Mouse (Mus musculus): Measurements from ENCODE around the gene Iqgap1. TPM values are rescaled to one million over a fixed set of nuclear protein-coding genes. Genes with fewer than 3 reads are reported as not detected.
A peak's percentile ranks its signal among the peaks of the same experiment; 100 is the strongest.

Iqgap1 gene
- polyA plus RNA-seq (2012; rRNA removed), result 48.9 and 54.4 TPM in 2 replicates

DNA sequence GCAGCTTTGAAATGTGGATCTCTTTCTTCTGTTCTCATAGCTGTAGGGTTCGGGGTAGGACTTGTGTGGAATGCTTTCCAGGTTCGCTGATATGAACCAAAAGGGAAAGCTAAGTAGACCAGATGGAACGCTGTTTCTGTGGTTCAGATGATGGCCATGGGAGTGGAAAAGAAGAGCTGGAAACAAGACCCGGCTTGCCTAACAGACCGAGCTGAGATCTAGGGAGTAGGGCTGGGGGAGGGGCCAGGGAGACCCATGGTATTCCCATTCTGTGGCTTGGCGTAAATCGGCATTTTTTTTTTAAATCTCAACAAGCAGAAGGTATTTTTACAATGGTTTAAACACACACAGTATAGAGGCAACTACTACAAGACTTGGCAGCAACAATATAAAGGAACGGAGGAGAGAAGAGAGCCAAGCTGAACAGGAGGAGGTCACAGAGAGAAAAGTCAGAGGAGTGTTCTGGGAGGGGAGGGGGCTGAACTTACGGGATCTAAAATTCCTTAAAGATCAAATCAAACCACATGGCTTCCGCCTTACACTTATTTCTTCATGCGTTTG lies at the start of gene Iqgap1:
Iqgap1 (minus strand) TSS at position 132 of the 561 bp plus-strand sequence.
- no peak for DNase-seq (ENCODE audit: low read depth)

DNA sequence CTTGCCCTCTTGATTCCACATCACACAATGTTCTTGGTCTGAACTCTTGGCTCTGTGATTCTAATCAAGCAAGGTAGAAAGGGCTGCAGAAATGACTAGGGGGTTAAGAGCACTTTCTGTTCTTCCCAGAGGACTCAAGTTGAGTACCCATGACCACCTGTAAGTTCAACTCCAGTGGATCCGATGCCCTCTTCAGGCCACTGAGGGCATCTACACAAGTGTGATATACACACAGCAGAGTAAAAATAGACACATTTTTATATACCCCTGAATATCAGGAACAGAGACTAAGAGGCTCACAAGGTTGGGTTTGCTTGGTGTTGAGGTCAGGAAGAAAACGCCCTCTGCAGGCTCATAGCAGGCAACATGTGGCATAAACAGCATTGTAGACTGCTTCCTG lies 47.9 kb upstream of the Iqgap1 start:
- no peak for DNase-seq (ENCODE audit: low read depth)

DNA sequence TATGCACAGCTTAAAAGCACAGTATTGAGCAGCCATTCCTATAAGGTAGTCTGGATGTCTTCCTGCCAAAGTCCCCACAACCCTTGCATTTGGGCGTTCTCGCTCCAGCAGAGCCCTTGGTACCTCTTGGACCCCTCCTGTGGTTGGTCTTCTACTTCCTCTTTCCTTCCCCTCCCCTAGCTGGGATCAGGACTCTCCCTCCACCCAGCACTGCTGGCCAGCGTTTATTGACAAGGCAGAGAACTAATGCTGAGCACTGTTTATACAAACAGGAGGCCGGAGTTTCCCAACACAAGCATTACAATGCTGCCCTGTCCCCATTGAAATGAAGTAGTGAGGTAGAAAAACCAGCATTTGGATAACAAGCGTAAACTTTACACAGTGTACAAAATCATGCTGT lies 47.3 kb upstream of the Iqgap1 start:
- no peak for DNase-seq (ENCODE audit: low read depth)

DNA sequence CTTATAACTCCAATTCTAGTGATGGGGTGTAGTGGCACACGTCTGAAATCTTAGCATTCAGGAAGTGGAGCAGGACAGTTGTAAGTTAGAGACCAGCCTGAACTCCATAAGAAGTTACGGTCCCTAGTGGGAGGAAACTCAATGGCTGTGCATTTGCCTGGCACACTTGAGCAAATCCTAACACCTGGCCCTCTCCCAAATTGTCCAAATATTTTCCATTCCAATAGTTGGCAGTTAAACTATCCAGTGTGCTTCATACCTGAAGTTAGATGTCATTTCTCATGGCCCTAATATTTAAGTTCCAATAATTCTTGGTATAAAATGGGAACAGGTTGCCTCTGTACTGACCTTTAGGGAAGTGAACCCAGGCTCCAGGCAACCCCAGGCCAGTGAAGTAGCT lies 42.9 kb upstream of the Iqgap1 start:
- no peak for DNase-seq (ENCODE audit: low read depth)

DNA sequence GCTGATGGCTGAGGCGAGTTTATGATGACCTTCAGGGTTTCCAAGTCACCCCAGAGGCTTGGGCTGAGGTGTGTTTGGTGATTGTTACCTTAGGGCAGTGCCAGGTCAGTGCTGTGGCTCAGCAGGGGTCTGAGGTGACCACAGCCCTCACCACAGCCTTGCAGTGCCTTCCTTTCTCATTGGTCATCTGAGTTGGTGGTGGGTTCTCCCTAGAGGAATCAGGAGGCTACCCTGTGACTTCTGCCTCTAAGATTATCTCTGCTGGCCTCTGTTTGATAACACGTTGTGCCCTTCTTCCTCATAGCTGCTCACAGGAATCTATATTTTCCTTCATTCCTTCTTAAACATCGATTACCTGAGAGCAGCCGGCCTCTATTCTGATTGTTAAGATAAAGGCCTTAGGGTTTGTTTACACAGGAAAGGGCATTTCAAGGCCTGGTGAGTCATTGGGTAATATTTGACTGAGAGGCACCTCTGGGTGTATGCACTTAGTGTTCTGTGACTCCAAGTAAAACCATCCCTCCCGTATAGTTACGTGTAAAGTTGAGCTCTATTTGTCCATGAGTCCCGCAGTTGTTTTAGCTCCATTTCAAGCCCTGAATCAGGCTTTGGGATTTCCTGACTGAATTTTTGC lies 40.9 kb upstream of the Iqgap1 start:
- no peak for DNase-seq (ENCODE audit: low read depth)

DNA sequence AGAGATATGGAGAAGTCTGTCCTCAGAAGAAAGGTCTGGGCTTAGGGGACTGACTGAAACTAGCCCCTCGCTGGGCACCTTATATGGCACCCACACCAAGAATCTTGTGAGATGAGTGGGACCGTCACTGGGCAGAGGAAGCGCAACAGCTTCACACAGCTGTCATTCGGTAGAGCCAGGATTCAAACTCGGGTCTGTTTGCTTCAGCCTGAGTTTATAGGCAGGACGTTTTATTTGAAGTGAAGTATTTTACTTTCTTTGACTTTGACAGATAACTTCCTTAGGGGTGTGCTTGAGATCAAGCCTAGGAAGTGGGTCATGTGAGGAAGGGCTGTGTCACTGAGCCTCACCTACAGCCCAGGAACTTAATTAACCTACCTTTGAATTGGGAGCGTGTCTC lies 39.7 kb upstream of the Iqgap1 start:
- no peak for DNase-seq (ENCODE audit: low read depth)

DNA sequence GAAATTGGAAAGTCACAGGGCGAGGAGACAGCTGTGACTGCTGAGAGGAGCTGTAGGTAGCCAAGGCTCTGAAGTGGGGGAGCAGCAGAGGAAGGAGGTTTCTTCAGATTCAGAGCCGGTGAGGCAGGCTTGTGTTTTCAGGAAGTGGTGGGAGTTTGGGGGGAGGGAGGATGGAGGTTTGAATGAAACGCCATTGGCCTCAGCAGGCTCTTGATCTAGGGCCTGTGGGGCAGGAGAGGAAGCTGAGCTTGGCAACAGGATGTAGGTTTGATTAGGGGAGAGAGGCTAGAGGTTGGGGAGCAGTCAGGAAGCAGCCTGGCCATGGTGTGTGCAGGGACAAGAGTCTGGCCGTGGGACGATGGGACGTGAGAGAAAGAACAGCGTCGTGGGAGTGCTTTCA lies 39.1 kb upstream of the Iqgap1 start:
- no peak for DNase-seq (ENCODE audit: low read depth)

DNA sequence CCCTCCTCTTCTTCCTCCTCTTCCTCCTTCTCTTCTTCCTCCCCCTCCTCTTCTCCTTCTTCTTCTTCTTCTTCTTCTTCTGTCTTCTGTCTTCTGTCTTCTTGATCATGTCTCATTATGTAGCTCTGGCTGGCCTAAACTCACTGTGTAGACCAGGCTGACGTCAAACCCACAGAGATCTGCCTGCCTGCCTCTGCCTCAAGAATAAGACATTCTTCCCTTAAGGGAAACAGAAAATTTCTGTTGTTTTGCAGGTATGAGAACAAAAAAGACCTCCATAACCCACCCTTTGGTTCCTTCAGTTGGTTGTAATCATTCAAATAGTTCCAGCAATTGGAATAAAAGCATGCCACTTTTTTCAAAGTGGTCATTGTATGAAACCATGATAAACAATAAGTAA lies 38.4 kb upstream of the Iqgap1 start:
- no peak for DNase-seq (ENCODE audit: low read depth)

DNA sequence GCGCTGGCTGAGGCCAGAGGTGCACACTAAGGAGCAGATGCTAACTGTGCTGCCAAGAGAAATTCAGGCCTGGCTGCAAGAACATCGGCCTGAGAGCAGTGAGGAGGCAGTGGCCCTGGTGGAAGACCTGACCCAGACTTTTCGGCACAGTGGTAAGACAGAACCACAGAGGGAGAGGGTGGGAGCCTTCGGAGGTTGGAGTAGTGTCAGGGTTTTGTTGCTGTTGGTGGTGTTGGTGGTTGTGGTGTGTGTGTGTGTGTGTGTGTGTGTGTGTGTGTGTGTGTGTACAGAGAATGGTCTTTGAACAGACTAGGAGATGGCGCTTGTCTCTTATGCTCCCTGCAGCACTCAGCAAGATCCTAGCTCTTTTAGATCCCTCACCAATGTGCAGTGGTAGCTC lies 37.7 kb upstream of the Iqgap1 start:
- no peak for DNase-seq (ENCODE audit: low read depth)

DNA sequence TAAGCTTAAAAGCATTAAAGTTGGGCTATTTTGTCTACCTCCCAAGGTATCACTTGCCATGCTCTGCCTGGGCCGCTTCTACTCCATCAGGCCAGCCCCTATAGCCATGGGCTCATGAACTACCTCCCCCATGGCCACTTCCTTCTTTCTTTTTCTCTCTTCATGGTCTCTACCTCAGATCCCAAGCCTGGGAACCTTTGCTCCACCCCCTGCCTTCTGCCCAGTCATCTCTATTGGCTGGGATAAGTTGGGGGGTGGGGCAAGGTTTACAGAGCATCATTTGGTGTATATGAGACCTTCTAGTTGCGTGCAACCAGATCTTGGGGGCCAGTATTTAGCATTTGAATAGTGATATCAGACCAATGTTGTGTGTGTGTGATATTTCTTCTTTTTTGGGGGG lies 36.7 kb upstream of the Iqgap1 start:
- DNase-seq (ENCODE audit: low read depth), result no peak

DNA sequence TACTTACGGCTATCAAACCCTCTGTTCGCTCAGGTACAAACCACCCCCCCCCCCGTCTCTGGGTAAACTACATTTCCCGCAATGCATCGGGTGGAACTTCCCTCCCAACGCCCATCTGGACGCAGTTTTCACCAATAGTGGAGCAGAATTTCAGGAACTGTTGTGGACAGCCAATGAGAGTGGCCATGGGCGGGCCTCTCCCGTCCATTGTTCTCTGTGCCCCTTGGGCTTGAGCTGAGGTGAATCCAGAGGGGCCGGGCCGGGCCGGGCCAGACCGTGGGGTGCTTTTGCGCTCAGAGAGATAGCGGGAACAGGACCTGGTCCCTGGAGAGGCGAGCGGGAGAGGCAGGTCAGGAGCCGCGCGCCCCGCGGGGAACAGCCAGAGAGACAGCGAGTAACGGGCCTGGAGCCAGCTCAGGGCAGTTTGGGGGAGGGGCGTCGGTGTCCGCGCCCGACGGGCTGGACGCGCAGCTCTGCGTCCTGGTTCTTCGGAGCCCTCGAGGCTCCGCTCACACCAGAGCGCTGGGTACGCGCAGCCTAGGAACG lies 35.0 kb upstream of the Iqgap1 start, which contains the start of gene Zscan2:
Zscan2 (plus strand) TSS at position 192 of the 546 bp plus-strand sequence.
- peak; percentile 59 for DNase-seq (ENCODE audit: low read depth)

DNA sequence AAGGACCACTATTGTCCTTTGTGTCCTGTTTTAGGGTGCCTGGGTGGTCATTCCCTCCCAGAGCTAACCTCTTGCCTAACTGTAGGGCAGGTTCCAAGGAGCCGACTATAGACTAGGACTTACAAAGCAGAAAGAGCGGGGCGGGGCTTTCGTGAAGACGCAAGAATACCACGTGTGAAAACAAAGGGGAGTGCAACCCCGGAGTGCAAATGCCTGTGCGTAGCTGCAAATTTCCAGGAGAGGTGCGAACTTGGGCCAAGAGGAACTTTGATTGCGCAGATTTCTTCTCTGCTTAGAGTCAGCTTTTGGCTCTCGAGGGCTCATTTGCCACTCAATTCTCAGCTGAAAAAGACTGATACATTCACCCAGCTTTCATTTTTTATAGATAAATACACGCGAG lies 34.5 kb upstream of the Iqgap1 start:
- no peak for DNase-seq (ENCODE audit: low read depth)

DNA sequence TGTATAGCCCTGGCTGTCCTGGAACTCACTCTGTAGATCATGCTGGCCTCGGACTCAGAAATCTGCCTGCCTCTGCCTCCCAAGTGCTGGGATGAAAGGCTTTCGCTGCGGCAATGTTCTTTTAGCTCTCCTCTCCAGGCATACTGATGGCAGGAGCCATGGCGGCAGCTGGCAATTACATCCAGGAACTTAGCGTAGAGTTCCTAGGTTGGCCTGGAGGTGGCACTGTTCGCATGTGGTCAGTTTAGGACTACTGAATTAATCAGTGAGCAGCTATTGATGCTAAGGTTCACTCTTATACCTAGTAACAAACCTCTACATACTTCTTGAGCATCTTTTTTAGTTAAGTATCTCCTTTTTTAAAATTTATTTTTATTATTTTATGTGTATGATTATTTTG lies 31.4 kb upstream of the Iqgap1 start:
- DNase-seq (ENCODE audit: low read depth), result no peak

DNA sequence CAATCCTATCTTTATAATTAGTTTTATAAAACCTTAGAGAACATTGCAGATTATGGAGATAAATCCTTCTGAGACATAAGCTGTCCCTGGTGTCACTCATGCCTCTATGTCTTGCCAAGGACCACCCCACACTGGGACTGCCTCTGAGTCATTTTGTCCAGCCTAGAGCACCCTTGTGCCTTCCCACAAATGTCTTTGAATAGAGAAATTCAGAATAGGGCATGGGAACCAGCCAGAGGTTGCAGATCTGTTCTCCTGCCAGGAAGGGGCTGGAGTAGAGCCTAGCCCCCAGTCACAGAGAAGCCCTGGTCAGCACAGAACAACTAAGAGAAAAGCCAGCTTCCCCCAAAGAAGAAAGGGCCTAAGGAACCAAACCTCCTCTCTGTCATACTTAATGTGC lies 29.5 kb upstream of the Iqgap1 start:
- DNase-seq (ENCODE audit: low read depth), result no peak

DNA sequence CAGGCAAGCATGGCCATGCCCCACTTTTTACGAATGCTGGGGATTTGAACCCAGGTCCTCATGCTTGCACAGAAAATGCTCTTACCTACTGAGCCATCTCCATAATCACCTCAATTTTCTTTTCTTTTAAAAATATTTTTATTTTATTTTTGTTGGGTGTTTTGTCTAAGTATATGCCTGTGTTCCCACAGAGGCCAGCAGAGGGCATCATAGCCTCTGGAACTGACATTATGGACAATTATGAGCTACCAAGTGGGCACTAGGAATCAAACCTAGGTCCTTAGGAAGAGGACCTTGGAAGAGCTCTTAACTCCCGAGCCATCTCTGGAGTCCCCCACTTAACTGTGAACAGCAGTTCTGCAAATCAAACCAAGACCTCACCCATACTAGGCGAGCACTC lies 27.4 kb upstream of the Iqgap1 start:
- DNase-seq (ENCODE audit: low read depth), result no peak

DNA sequence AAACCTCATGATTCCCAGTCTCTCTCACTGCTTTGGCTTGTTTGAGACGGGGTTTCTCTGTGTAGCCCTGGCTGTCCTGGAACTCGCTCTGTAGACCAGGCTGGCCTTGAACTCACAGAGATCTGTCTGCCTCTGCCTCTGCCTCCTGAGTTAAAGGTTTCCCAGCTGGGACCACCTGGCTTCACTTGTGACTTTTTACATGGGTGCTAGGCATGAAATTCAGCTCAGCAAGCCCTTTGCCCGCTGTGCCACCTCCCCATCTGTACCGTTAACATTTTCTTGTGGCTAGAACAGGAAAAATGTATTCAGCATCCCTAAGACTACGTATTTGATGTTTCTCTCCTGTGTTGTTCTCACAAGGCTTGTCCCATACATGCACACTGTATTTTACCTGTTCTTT lies 24.7 kb upstream of the Iqgap1 start:
- no peak for DNase-seq (ENCODE audit: low read depth)

DNA sequence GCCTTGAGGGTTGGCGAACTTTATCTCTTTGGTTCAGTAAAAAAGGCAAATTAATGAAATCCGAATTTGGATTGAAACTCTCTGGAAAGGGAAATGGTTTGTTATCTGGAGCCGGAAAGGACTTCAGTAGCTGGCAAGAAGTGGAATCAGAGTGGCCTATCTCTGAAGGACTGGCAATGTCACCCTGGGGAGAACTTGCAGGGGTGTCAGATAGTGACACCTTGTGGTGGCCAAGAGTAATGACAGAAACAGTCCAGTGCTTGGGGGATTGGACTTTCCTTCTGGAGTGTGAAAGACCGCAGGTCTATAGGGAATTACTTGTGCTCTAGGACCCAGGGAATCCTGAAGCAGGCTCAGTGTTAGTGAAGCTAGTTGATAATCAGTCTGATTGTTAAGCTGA lies 23.9 kb upstream of the Iqgap1 start:
- DNase-seq (ENCODE audit: low read depth), result no peak

DNA sequence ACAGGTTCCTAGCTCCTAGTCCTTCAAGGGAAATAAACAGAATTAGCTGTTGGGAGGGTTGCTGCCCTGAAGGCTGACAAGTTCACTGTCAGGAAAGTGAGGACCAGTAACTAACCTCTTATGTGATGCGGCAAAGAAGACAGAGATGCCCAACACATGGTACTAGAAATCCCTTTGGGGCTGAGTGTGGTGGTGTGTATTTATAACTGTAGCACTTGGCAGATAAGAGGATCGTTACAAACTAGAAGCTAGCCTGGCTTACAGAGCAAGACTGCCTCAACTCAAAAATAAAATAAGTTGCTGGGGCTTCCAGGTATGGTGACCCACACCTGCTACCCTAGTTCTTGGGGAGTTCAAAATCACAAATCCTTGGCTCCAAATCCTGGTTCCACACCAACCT lies 23.5 kb upstream of the Iqgap1 start:
- no peak for DNase-seq (ENCODE audit: low read depth)

DNA sequence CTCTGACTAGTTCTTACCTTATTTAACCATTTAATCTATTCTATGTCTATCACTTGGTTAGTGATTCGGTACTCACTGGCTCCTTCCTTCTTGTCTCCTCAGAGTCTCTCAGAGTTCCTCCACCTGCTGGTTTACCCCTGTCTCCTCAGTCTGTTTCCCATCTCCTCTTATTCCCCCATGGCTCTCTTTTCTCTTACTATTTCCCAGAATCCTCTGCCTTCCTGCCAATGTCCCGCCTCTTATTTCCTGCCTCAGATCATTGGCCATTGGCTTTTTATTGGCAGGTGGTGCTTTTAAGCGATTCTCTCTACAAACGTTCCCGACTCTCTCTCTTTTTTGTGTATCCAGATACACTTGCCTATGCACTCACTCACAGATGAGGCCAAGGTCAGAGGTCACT lies 20.9 kb upstream of the Iqgap1 start:
- DNase-seq (ENCODE audit: low read depth), result no peak

DNA sequence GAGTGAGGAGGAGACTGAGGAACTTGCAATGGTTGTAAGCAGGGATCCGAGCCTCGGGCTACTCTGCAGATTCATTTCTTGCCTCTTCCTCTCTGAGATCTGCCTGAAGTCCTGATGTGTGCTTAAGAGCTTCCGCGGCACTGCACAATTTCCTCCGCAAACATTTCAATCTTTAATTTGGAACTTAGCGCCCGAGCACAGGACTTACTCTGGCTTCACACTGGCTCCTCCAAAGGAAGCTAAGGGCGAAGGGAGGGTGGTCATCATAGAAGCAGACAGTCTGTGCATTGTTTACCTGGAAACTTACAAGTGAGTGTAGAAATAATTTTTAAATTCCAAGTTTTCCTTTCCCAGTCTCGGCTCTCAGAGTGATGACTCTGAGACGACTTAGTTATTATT lies 20.5 kb upstream of the Iqgap1 start:
- DNase-seq (ENCODE audit: low read depth), result no peak

DNA sequence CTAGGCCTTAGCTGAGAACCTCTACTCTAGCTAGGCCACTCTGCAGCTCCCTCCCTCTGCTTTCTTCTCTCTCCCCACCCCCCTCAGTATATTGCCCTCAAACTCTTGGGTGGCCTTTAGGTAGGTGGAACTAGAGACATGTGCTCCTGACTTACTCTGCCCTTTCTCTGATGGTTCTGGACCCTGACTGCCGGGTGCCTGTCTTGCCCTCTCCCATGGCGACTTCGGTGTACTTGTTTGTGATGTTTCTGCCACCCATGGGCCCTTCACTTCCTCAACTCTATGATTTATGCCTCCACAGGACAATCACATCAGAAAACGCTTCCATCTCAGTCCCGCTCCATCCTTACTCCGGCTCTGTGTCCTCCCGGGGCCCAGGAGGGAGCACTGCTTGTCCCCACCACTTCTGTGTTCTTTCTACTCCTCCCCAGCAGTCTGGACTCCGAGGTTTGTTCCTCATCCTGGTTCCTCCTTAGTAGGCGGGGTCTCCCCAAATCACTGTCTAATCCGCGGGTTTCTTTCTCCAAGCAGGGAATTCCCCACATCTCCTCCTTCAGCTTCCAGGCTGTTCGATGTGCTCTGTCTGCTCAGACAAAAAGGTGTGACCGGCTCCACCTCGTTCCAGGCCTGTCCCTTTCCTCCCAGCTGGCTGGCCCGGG lies 20.0 kb upstream of the Iqgap1 start:
- no peak for DNase-seq (ENCODE audit: low read depth)

DNA sequence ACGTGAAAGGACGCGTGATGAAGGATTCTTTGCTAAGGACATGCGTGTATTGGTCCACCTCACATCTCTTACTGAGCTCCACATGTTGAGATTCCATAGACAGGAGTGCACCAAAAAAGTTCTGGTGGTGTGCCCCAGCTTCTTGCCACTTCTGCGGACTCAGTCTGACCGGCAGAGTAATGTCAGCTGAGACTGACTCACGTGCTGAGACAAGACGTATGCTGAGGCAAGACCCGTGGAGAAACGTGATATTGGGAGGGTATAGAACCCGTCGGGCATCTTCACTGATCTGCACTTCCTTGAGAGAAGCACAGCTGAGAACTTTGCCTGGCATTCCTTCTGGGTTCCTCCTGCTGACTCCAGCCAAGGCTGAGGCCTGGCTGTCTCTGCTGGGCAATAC lies 18.9 kb upstream of the Iqgap1 start:
- DNase-seq (ENCODE audit: low read depth), result no peak

DNA sequence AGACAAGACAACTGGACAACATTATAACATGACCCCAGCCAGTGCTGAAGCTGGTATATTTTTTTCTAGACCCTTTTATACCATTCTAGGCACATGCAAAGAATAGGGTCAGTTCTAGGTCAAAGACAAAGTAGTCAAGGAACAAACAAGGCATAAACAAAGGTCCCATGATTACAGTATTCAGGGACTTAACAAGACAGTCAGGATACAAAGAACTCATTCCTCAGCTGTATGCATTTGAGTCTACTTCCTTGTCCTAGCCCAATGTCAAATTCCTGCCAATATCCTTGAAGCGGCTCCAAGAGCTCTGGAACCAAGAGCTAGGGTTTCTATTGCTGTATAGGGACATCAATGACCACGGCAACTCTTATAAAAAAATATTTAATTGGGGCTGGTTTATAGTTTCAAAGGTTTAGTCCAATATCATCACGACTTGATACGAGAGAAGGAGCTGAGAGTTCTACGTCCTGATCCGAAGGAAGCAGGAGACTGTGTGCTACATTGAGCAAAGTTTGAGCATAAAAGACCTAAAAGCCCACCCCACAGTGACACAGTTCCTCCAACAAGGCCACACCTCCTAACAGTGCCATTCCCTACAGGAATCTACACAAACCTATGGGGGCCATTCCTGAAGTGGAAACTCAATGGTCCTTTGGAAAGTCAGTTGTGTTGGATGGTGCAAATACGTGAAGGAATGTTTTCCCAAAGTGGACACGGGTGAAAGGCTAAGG lies 18.3 kb upstream of the Iqgap1 start:
- DNase-seq (ENCODE audit: low read depth), result no peak

All from gonadal fat pad, adult 2 months (tissue).